In genomic region chr4:149542927-149543553, GRCm38 (mm10) we compare ENCODE assay signal across 8 mouse cellular contexts. TPM values are rescaled to one million over a fixed set of nuclear protein-coding genes. Genes with fewer than 3 reads are reported as not detected.
DNase-seq lines count a peak whose midpoint lies in the region; ATAC-seq and TF ChIP-seq lines count a peak whose summit lies in the region.

No protein-coding gene starts in this region.

- TF ChIP-seq POLR2A in lung, adult 2 months (IDR thresholded peaks at IDR 0.05; ENCODE audit: borderline replicate concordance, extremely low read depth, low read depth, low read length): no peak

- 0 out of 2 replicates have a peak overlapping the region, but pooled peaks have one; percentile 59 for H3K27ac ChIP-seq in heart, embryonic 10.5 days

- H3K27me3 ChIP-seq in heart, embryonic 10.5 days (ENCODE audit: insufficient read depth, poor library complexity, severe bottlenecking): no peaks in the 10 kb centered on the region

- H3K4me1 ChIP-seq in heart, embryonic 10.5 days: peaks cover 39% of the 10 kb centered on the region
- H3K4me1 ChIP-seq in lung, adult 2 months (ENCODE audit: control insufficient read depth, insufficient read depth, low read length): no peaks in the 10 kb centered on the region

- ATAC-seq in neutrophil, adult 5-6 weeks (ENCODE audit: extremely low read depth, insufficient number of reproducible peaks, low FRiP score, poor library complexity, severe bottlenecking): peak; percentile 48

- H3K36me3 ChIP-seq in heart, embryonic 10.5 days: peaks cover 30% of the 10 kb centered on the region

- TF ChIP-seq CTCF in lung, adult 2 months (IDR thresholded peaks at IDR 0.05; ENCODE audit: insufficient read depth, low read length): peak; percentile 88

- peak; percentile 90 for DNase-seq in CD4-positive, CD25-positive, alpha-beta regulatory T cell, adult 2 months (ENCODE audit: low read depth, low spot score)
- DNase-seq in adrenal gland, adult 8-10 months: peak; percentile 64
- DNase-seq in embryo, embryonic 9.5 days (ENCODE audit: extremely low spot score): peak; percentile 83
- DNase-seq in heart, embryonic 10.5 days (ENCODE audit: low spot score): no peak
- DNase-seq in kidney, postnatal 25 days: peak; percentile 81 to 95
- DNase-seq in lung, adult 2 months: peak; percentile 81
- peak; percentile 69 to 87 for DNase-seq in thymus, postnatal 10 days (ENCODE audit: low spot score in 2 of 2)

- 49% methylated on average over 10 of the region's 10 CpGs for WGBS in heart, embryonic 10.5 days
- WGBS in lung, adult 2 months: 54% methylated on average over 10 of the region's 10 CpGs

- no peak overlapping the region for H3K4me3 ChIP-seq in heart, embryonic 10.5 days
- H3K4me3 ChIP-seq in lung, adult 2 months (replicated peaks; ENCODE audit: extremely low read depth, low read depth, low read length): no peak overlapping the region

- no peaks in the 10 kb centered on the region for H3K9me3 ChIP-seq in heart, embryonic 10.5 days

RNA-seq across cellular contexts. Expression of gene Ctnnbip1, which starts 25.0 kb away (rescaled TPM):
- total RNA-seq in adrenal gland, adult 8-10 months (2022): 10 to 100 TPM; 25.3 to 34.5 (median 29.7) TPM
- polyA plus RNA-seq in heart, embryonic 10.5 days (2016; fragmentation: Nextera tagmentation; extraction: Ambion mirVana): 40.1 and 49.9 TPM in 2 replicates
- polyA plus RNA-seq in lung, adult 2 months (2012; rRNA removed): 9.8 and 16.0 TPM in 2 replicates
- 7.2 and 10.8 TPM in 2 replicates for total RNA-seq in neutrophil, adult 5-6 weeks (2017)

RNA-seq across cellular contexts. Expression of gene Clstn1, which starts 43.2 kb away (rescaled TPM):
- total RNA-seq in adrenal gland, adult 8-10 months (2022): 100 to 1,000 TPM; 106 to 164 (median 136) TPM
- 19.1 and 23.3 TPM in 2 replicates for polyA plus RNA-seq in heart, embryonic 10.5 days (2016; fragmentation: Nextera tagmentation; extraction: Ambion mirVana)
- polyA plus RNA-seq in lung, adult 2 months (2012; rRNA removed): 93.8 and 111 TPM in 2 replicates
- total RNA-seq in neutrophil, adult 5-6 weeks (2017): 0.47 and 0.49 TPM in 2 replicates

RNA-seq across cellular contexts. Expression of gene Lzic, which starts 58.0 kb away (rescaled TPM):
- 10 to 100 TPM; 19.9 to 25.1 (median 24.1) TPM for total RNA-seq in adrenal gland, adult 8-10 months (2022)
- polyA plus RNA-seq in heart, embryonic 10.5 days (2016; fragmentation: Nextera tagmentation; extraction: Ambion mirVana): 38.1 and 46.4 TPM in 2 replicates
- polyA plus RNA-seq in lung, adult 2 months (2012; rRNA removed): 9.6 and 11.6 TPM in 2 replicates
- 29.5 and 62.7 TPM in 2 replicates for total RNA-seq in neutrophil, adult 5-6 weeks (2017)

RNA-seq across cellular contexts. Expression of gene Nmnat1, which starts 58.0 kb away (rescaled TPM):
- 10 to 100 TPM; 14.8 to 19.5 (median 17.8) TPM for total RNA-seq in adrenal gland, adult 8-10 months (2022)
- 15.9 and 16.9 TPM in 2 replicates for polyA plus RNA-seq in heart, embryonic 10.5 days (2016; fragmentation: Nextera tagmentation; extraction: Ambion mirVana)
- 4.1 and 4.5 TPM in 2 replicates for polyA plus RNA-seq in lung, adult 2 months (2012; rRNA removed)
- 3.9 and 4.3 TPM in 2 replicates for total RNA-seq in neutrophil, adult 5-6 weeks (2017)

Comparison
In these comparisons a context has a peak if more than half of its experiments do, and no peak if none do; other contexts are left out.
1. RNA of gene Clstn1, which starts 43.2 kb away (total RNA-seq): 106 to 164 TPM in adrenal gland, adult 8-10 months; 0.47 to 0.49 TPM in neutrophil, adult 5-6 weeks; every median in the first group is over 10 times any median in the second.